Mouse (Mus musculus) myocyte (in vitro differentiated cells): ENCODE data around the gene Mapk7. TPM values are rescaled to one million over a fixed set of nuclear protein-coding genes. Genes with fewer than 3 reads are reported as not detected.

Experiments used
- H3K27me3 ChIP-seq: one replicate; pipeline ENCODE4 v1.6.1; 2011; ENCODE audit not compliant: control insufficient read depth, insufficient read depth, insufficient read length
- H3K36me3 ChIP-seq: one replicate; pipeline ENCODE4 v1.6.1; 2011; ENCODE audit not compliant: control insufficient read depth, insufficient read depth
- H3K4me2 ChIP-seq: one replicate; pipeline ENCODE4 v1.6.1; 2011; ENCODE audit warnings: low read depth, control low read depth
- H3K4me3 ChIP-seq: one replicate; pipeline ENCODE4 v1.5.1; 2011; ENCODE audit warnings: mild to moderate bottlenecking, control low read depth, moderate library complexity
- H3K79me2 ChIP-seq: one replicate; pipeline ENCODE4 v1.6.1; 2011; ENCODE audit not compliant: control insufficient read depth, insufficient read depth
- H3ac ChIP-seq: one replicate; pipeline ENCODE4 v1.6.1; 2011; ENCODE audit not compliant: control insufficient read depth, insufficient read length
- CEBPB ChIP-seq: IDR thresholded peaks from 2 replicates; pipeline ENCODE4 v1.6.1; 2011; ENCODE audit warnings: mild to moderate bottlenecking, moderate library complexity; ENCODE audit not compliant: poor library complexity, insufficient read depth, severe bottlenecking
- E2F4 ChIP-seq: IDR thresholded peaks from one replicate; pipeline ENCODE4 v1.6.1; 2011; ENCODE audit warnings: mild to moderate bottlenecking, control low read depth, moderate library complexity; ENCODE audit not compliant: insufficient read depth
- MAX ChIP-seq: IDR thresholded peaks from one replicate; pipeline ENCODE4 v1.6.1; 2011; ENCODE audit warnings: low read depth, mild to moderate bottlenecking, control low read depth
- MYOD1 ChIP-seq, 3 experiments: IDR thresholded peaks; one replicate each; pipeline ENCODE4 v1.6.1; 2011; ENCODE audit warnings: control low read depth in 2 of 3, low read depth in 2 of 3, mild to moderate bottlenecking in 2 of 3, moderate library complexity in 1 of 3; ENCODE audit not compliant: insufficient read length in 2 of 3, control insufficient read depth in 1 of 3
- MYOG ChIP-seq, 3 experiments: IDR thresholded peaks; one replicate each; pipeline ENCODE4 v1.6.1; 2011; ENCODE audit warnings: control low read depth in 2 of 3, low read depth in 2 of 3, mild to moderate bottlenecking in 2 of 3; ENCODE audit not compliant: insufficient read length in 2 of 3, control insufficient read depth in 1 of 3, insufficient read depth in 1 of 3
- POLR2A ChIP-seq: IDR thresholded peaks from one replicate; pipeline ENCODE4 v1.6.1; 2011; ENCODE audit warnings: low read depth, mild to moderate bottlenecking, control low read depth, moderate library complexity; ENCODE audit not compliant: insufficient read length
- POLR2AphosphoS2 ChIP-seq: IDR thresholded peaks from one replicate; pipeline ENCODE4 v1.6.1; 2011; ENCODE audit warnings: low read depth, control low read depth; ENCODE audit not compliant: insufficient read length
- REST ChIP-seq: IDR thresholded peaks from one replicate; pipeline ENCODE4 v1.6.1; 2011; ENCODE audit warnings: mild to moderate bottlenecking, control low read depth, moderate library complexity; ENCODE audit not compliant: insufficient read depth, insufficient read length
- SRF ChIP-seq: IDR thresholded peaks from one replicate; pipeline ENCODE4 v1.6.1; 2011; ENCODE audit warnings: low read depth; ENCODE audit not compliant: control insufficient read depth, insufficient read length
- TCF12 ChIP-seq: IDR thresholded peaks from one replicate; pipeline ENCODE4 v1.6.1; 2011; ENCODE audit warnings: mild to moderate bottlenecking, control low read depth; ENCODE audit not compliant: poor library complexity, insufficient read depth, severe bottlenecking
- TCF3 ChIP-seq: IDR thresholded peaks from one replicate; pipeline ENCODE4 v1.6.1; 2011; ENCODE audit warnings: low read depth, control low read depth; ENCODE audit not compliant: insufficient read length
- USF1 ChIP-seq: IDR thresholded peaks from one replicate; pipeline ENCODE4 v1.6.1; 2011; ENCODE audit warnings: low read depth, mild to moderate bottlenecking, control low read depth, moderate library complexity
- polyA plus RNA-seq: library from polyadenylated mRNA; unstranded; fragments of >200 nt; fragmentation: generic; extraction: Trizol; gene quantifications from one replicate; pipeline ENCODE4 v1.2.1, GENCODE M21; 2012; ENCODE audit warnings: missing spikeins

Mapk7 gene
- polyA plus RNA-seq, 1 experiment = 16.5 TPM

GRCm38 (mm10) chr11:61487936-61488335, 6.3 kb downstream of the Mapk7 start:
- Histone ChIP-seq H3ac (no peak overlapping the region), H3K79me2 (peaks cover 7% of the 10 kb centered on the region), H3K36me3 (peaks cover 10% of the 10 kb centered on the region), H3K4me2 (peak overlapping the region; percentile 24), H3K27me3 (no peaks in the 10 kb centered on the region), H3K4me3 (no peak overlapping the region)
- TF ChIP-seq POLR2A = no peak
- TF ChIP-seq MYOD1 (IDR thresholded peaks at IDR 0.05; ENCODE audit: control insufficient read depth in 1 of 3, insufficient read length in 2 of 3, low read depth in 2 of 3) = no peak
- no peak for TF ChIP-seq MAX

- Histone ChIP-seq H3K27me3 (no peaks in the 10 kb centered on the region), H3K79me2 (peaks cover 2% of the 10 kb centered on the region), H3K36me3 (peaks cover 10% of the 10 kb centered on the region), H3ac (no peak overlapping the region), H3K4me3 (no peak overlapping the region), H3K4me2 (peak overlapping the region; percentile 24)
- TF ChIP-seq SRF (no peak), TCF3 (peak; percentile 49), TCF12 (peak; percentile 65), MYOG (IDR thresholded peaks at IDR 0.05; ENCODE audit: control insufficient read depth in 1 of 3, insufficient read depth in 1 of 3, insufficient read length in 2 of 3, low read depth in 2 of 3) (peak; percentile 67 to 98 (median 83)), POLR2A (peak; percentile 19), MYOD1 (IDR thresholded peaks at IDR 0.05; ENCODE audit: control insufficient read depth in 1 of 3, insufficient read length in 2 of 3, low read depth in 2 of 3) (peak; percentile 43 to 98 (median 88)), POLR2AphosphoS2 (no peak)
These were observed 6.8 kb downstream of the Mapk7 start for GRCm38 (mm10) chr11:61487401-61487800.

GRCm38 (mm10) chr11:61486458-61487219, 7.6 kb downstream of the Mapk7 start:
- no peak overlapping the region for H3ac ChIP-seq
- no peak overlapping the region for H3K4me3 ChIP-seq

GRCm38 (mm10) chr11:61485541-61486457, 8.4 kb downstream of the Mapk7 start:
- no peak overlapping the region for H3K4me3 ChIP-seq
- H3ac ChIP-seq = no peak overlapping the region
- TF ChIP-seq USF1 (no peak), POLR2AphosphoS2 (no peak), TCF3 (no peak), SRF (no peak), REST (no peak), MYOG (IDR thresholded peaks at IDR 0.05; ENCODE audit: control insufficient read depth in 1 of 3, insufficient read depth in 1 of 3, insufficient read length in 2 of 3, low read depth in 2 of 3) (no peak), TCF12 (no peak), POLR2A (no peak), MAX (no peak), E2F4 (no peak), MYOD1 (IDR thresholded peaks at IDR 0.05; ENCODE audit: control insufficient read depth in 1 of 3, insufficient read length in 2 of 3, low read depth in 2 of 3) (no peak), CEBPB (no peak)
- no peaks in the 10 kb centered on the region for H3K27me3 ChIP-seq
- peaks cover 10% of the 10 kb centered on the region for H3K36me3 ChIP-seq
- no peak overlapping the region for H3K4me2 ChIP-seq
- H3K79me2 ChIP-seq = no peaks in the 10 kb centered on the region

More at GRCm38 (mm10) chr11:61486458-61487219, 7.6 kb downstream of the Mapk7 start:
- H3K27me3 ChIP-seq = no peaks in the 10 kb centered on the region
- H3K79me2 ChIP-seq = no peaks in the 10 kb centered on the region
- TF ChIP-seq TCF3 (no peak), TCF12 (no peak), CEBPB (no peak), MAX (no peak), POLR2AphosphoS2 (no peak), E2F4 (no peak), REST (no peak)
- peaks cover 10% of the 10 kb centered on the region for H3K36me3 ChIP-seq
- H3K4me2 ChIP-seq = no peak overlapping the region
